Mouse (Mus musculus): ENCODE results near the gene Col15a1. TPM values are rescaled to one million over a fixed set of nuclear protein-coding genes. Genes with fewer than 3 reads are reported as not detected.

Col15a1 gene
- polyA plus RNA-seq, 1 experiment from 2014 or later: 11.9 TPM

GRCm38 (mm10) chr4:47322315-47322714 is 114.4 kb downstream of the Col15a1 start:
- Histone ChIP-seq H3K4me3 (replicated peaks) (no peak overlapping the region), H3K27ac (no peak overlapping the region), H3K9me3 (no peaks in the 10 kb centered on the region), H3K9ac (replicated peaks) (no peak overlapping the region), H3K36me3 (no peaks in the 10 kb centered on the region), H3K27me3 (no peaks in the 10 kb centered on the region), H3K4me2 (no peak overlapping the region), H3K4me1 (replicated peaks) (no peaks in the 10 kb centered on the region)
- WGBS: 74% methylated on average over 3 of the region's 3 CpGs
- no peak for ATAC-seq (ENCODE audit: insufficient number of reproducible peaks, insufficient read depth, low FRiP score, low TSS enrichment, low read depth)

GRCm38 (mm10) chr4:47324206-47324605 is 116.2 kb downstream of the Col15a1 start:
- Histone ChIP-seq H3K36me3 (no peaks in the 10 kb centered on the region), H3K4me2 (no peak overlapping the region), H3K9ac (replicated peaks) (no peak overlapping the region), H3K9me3 (no peaks in the 10 kb centered on the region), H3K27ac (no peak overlapping the region), H3K4me3 (replicated peaks) (no peak overlapping the region), H3K4me1 (replicated peaks) (no peaks in the 10 kb centered on the region), H3K27me3 (no peaks in the 10 kb centered on the region)
- 83% methylated on average over 1 of the region's 1 CpGs for WGBS
- ATAC-seq (ENCODE audit: insufficient number of reproducible peaks, insufficient read depth, low FRiP score, low TSS enrichment, low read depth): no peak

- Histone ChIP-seq H3K27me3 (no peaks in the 10 kb centered on the region), H3K27ac (no peak overlapping the region), H3K4me1 (replicated peaks) (no peaks in the 10 kb centered on the region), H3K4me3 (replicated peaks) (no peak overlapping the region), H3K9me3 (no peaks in the 10 kb centered on the region), H3K4me2 (no peak overlapping the region), H3K9ac (replicated peaks) (no peak overlapping the region), H3K36me3 (no peaks in the 10 kb centered on the region)
- ATAC-seq (ENCODE audit: insufficient number of reproducible peaks, insufficient read depth, low FRiP score, low TSS enrichment, low read depth): no peak
- WGBS: 79% methylated on average over 3 of the region's 3 CpGs
These were observed 119.8 kb downstream of the Col15a1 start for GRCm38 (mm10) chr4:47327782-47328181.

GRCm38 (mm10) chr4:47329285-47329684 is 121.3 kb downstream of the Col15a1 start:
- ATAC-seq (ENCODE audit: insufficient number of reproducible peaks, insufficient read depth, low FRiP score, low TSS enrichment, low read depth): no peak
- Histone ChIP-seq H3K27me3 (no peaks in the 10 kb centered on the region), H3K27ac (no peak overlapping the region), H3K36me3 (no peaks in the 10 kb centered on the region), H3K4me3 (replicated peaks) (no peak overlapping the region), H3K4me1 (replicated peaks) (no peaks in the 10 kb centered on the region), H3K4me2 (no peak overlapping the region), H3K9ac (replicated peaks) (no peak overlapping the region), H3K9me3 (no peaks in the 10 kb centered on the region)
- WGBS: 4% methylated on average over 1 of the region's 1 CpGs

GRCm38 (mm10) chr4:47330378-47331052 is 122.6 kb downstream of the Col15a1 start:
- Histone ChIP-seq H3K4me2 (no peak overlapping the region), H3K4me1 (replicated peaks) (no peaks in the 10 kb centered on the region), H3K9me3 (no peaks in the 10 kb centered on the region), H3K27me3 (no peaks in the 10 kb centered on the region), H3K4me3 (replicated peaks) (no peak overlapping the region), H3K27ac (no peak overlapping the region), H3K9ac (replicated peaks) (no peak overlapping the region), H3K36me3 (no peaks in the 10 kb centered on the region)
- WGBS: 91% methylated on average over 13 of the region's 13 CpGs
- ATAC-seq (ENCODE audit: insufficient number of reproducible peaks, insufficient read depth, low FRiP score, low TSS enrichment, low read depth): no peak

GRCm38 (mm10) chr4:47332812-47333343 is 124.9 kb downstream of the Col15a1 start:
- Histone ChIP-seq H3K4me3 (replicated peaks) (no peak overlapping the region), H3K9me3 (no peaks in the 10 kb centered on the region), H3K36me3 (no peaks in the 10 kb centered on the region), H3K27ac (no peak overlapping the region), H3K4me1 (replicated peaks) (no peaks in the 10 kb centered on the region), H3K9ac (replicated peaks) (no peak overlapping the region), H3K4me2 (no peak overlapping the region), H3K27me3 (no peaks in the 10 kb centered on the region)
- WGBS: 88% methylated on average over 6 of the region's 6 CpGs
- no peak for ATAC-seq (ENCODE audit: insufficient number of reproducible peaks, insufficient read depth, low FRiP score, low TSS enrichment, low read depth)

GRCm38 (mm10) chr4:47333541-47333940 is 125.6 kb downstream of the Col15a1 start:
- no peak overlapping the region for H3K4me3 ChIP-seq (replicated peaks)
- H3K9ac ChIP-seq (replicated peaks): no peak overlapping the region
- no peak overlapping the region for H3K27ac ChIP-seq
- WGBS: 86% methylated on average over 3 of the region's 3 CpGs
- no peak for ATAC-seq (ENCODE audit: insufficient number of reproducible peaks, insufficient read depth, low FRiP score, low TSS enrichment, low read depth)
- no peak overlapping the region for H3K4me2 ChIP-seq
- H3K9me3 ChIP-seq: no peaks in the 10 kb centered on the region
- no peaks in the 10 kb centered on the region for H3K4me1 ChIP-seq (replicated peaks)
- H3K27me3 ChIP-seq: no peaks in the 10 kb centered on the region
- no peaks in the 10 kb centered on the region for H3K36me3 ChIP-seq

- no peaks in the 10 kb centered on the region for H3K27me3 ChIP-seq
- H3K36me3 ChIP-seq: no peaks in the 10 kb centered on the region
- H3K4me1 ChIP-seq (replicated peaks): no peaks in the 10 kb centered on the region
- no peak overlapping the region for H3K27ac ChIP-seq
- no peak overlapping the region for H3K9ac ChIP-seq (replicated peaks)
- no peak for ATAC-seq (ENCODE audit: insufficient number of reproducible peaks, insufficient read depth, low FRiP score, low TSS enrichment, low read depth)
- no peaks in the 10 kb centered on the region for H3K9me3 ChIP-seq
- no peak overlapping the region for H3K4me3 ChIP-seq (replicated peaks)
- 76% methylated on average over 3 of the region's 3 CpGs for WGBS
- H3K4me2 ChIP-seq: no peak overlapping the region
These were observed 129.1 kb downstream of the Col15a1 start for GRCm38 (mm10) chr4:47336941-47337600.

- H3K4me1 ChIP-seq (replicated peaks): no peaks in the 10 kb centered on the region; the same call in 1 of the 2 replicates
- no peaks in the 10 kb centered on the region for H3K9me3 ChIP-seq
- H3K27me3 ChIP-seq: no peaks in the 10 kb centered on the region
- H3K9ac ChIP-seq (replicated peaks): no peak overlapping the region
- no peak for ATAC-seq (ENCODE audit: insufficient number of reproducible peaks, insufficient read depth, low FRiP score, low TSS enrichment, low read depth)
- H3K36me3 ChIP-seq: no peaks in the 10 kb centered on the region
- no peak overlapping the region for H3K4me2 ChIP-seq
- no peak overlapping the region for H3K27ac ChIP-seq
- H3K4me3 ChIP-seq (replicated peaks): no peak overlapping the region
- 40% methylated on average over 8 of the region's 8 CpGs for WGBS
These were observed 134.7 kb downstream of the Col15a1 start for GRCm38 (mm10) chr4:47342632-47343031.

GRCm38 (mm10) chr4:47347022-47347421 is 139.1 kb downstream of the Col15a1 start:
- Histone ChIP-seq H3K9ac (replicated peaks) (no peak overlapping the region), H3K9me3 (no peaks in the 10 kb centered on the region), H3K27me3 (no peaks in the 10 kb centered on the region), H3K36me3 (no peaks in the 10 kb centered on the region), H3K27ac (no peak overlapping the region), H3K4me1 (replicated peaks) (peaks cover 9% of the 10 kb centered on the region), H3K4me2 (no peak overlapping the region), H3K4me3 (replicated peaks) (no peak overlapping the region)
- 76% methylated on average over 4 of the region's 4 CpGs for WGBS
- no peak for ATAC-seq (ENCODE audit: insufficient number of reproducible peaks, insufficient read depth, low FRiP score, low TSS enrichment, low read depth)

GRCm38 (mm10) chr4:47349759-47350158 is 141.8 kb downstream of the Col15a1 start:
- Histone ChIP-seq H3K4me1 (replicated peaks) (peaks cover 16% of the 10 kb centered on the region), H3K27me3 (no peaks in the 10 kb centered on the region), H3K36me3 (no peaks in the 10 kb centered on the region), H3K9ac (replicated peaks) (no peak overlapping the region), H3K9me3 (no peaks in the 10 kb centered on the region), H3K4me3 (replicated peaks) (no peak overlapping the region), H3K27ac (no peak overlapping the region), H3K4me2 (no peak overlapping the region)
- whole genome bisulfite sequencing: 47% methylated on average over 6 of the region's 6 CpGs
- ATAC-seq (ENCODE audit: insufficient number of reproducible peaks, insufficient read depth, low FRiP score, low TSS enrichment, low read depth): no peak
